Mouse (Mus musculus): ENCODE measurements around the gene Gm47959. TPM values are rescaled to one million over a fixed set of nuclear protein-coding genes. Genes with fewer than 3 reads are reported as not detected.
"Not testable (repeated sequence)": the region's sequence is repeated elsewhere in the genome, so short reads cannot be mapped to it uniquely, and the experiment has no call there.

Gene Gm47959
- total RNA-seq (2021) = not detected

- DNase-seq (ENCODE audit: extremely low spot score in 1 of 2, low spot score in 1 of 2) = not testable (repeated sequence)
Observed at GRCm38 (mm10) chr1:83000306-83000705, at the start of gene Gm47959. Gene Gm47959, plus strand, starts transcription at chr1:83000548.

GRCm38 (mm10) chr1:82955913-82956312, 44.4 kb upstream of the Gm47959 start, which contains the start of gene Gm7544:
Gene Gm7544, minus strand, starts transcription at chr1:82956013.
- not testable (repeated sequence) for DNase-seq (ENCODE audit: extremely low spot score in 1 of 2, low spot score in 1 of 2)

GRCm38 (mm10) chr1:82959870-82960385, 40.4 kb upstream of the Gm47959 start, which contains the start of gene Gm47955:
Gene Gm47955, plus strand, starts transcription at chr1:82960286.
- DNase-seq (ENCODE audit: extremely low spot score in 1 of 2, low spot score in 1 of 2) = no peak

- DNase-seq (ENCODE audit: extremely low spot score in 1 of 2, low spot score in 1 of 2) = no peak
Observed at GRCm38 (mm10) chr1:82966413-82966812, 33.9 kb upstream of the Gm47959 start.

GRCm38 (mm10) chr1:82972046-82972445, 28.3 kb upstream of the Gm47959 start:
- no peak for DNase-seq (ENCODE audit: extremely low spot score in 1 of 2, low spot score in 1 of 2)

- DNase-seq (ENCODE audit: extremely low spot score in 1 of 2, low spot score in 1 of 2) = no peak
Observed at GRCm38 (mm10) chr1:82973244-82973643, 27.1 kb upstream of the Gm47959 start.

- no peak for DNase-seq (ENCODE audit: extremely low spot score in 1 of 2, low spot score in 1 of 2)
Observed at GRCm38 (mm10) chr1:82973901-82974300, 26.4 kb upstream of the Gm47959 start.

- no peak for DNase-seq (ENCODE audit: extremely low spot score in 1 of 2, low spot score in 1 of 2)
Observed at GRCm38 (mm10) chr1:82974342-82974741, 26.0 kb upstream of the Gm47959 start.

GRCm38 (mm10) chr1:82975750-82976149, 24.6 kb upstream of the Gm47959 start:
- no peak for DNase-seq (ENCODE audit: extremely low spot score in 1 of 2, low spot score in 1 of 2)

GRCm38 (mm10) chr1:82977840-82978239, 22.5 kb upstream of the Gm47959 start:
- no peak for DNase-seq (ENCODE audit: extremely low spot score in 1 of 2, low spot score in 1 of 2)

- DNase-seq (ENCODE audit: extremely low spot score in 1 of 2, low spot score in 1 of 2) = no peak
Observed at GRCm38 (mm10) chr1:82986738-82987137, 13.6 kb upstream of the Gm47959 start.

GRCm38 (mm10) chr1:82987530-82988198, 12.7 kb upstream of the Gm47959 start:
- peak in 1 of 2 experiments; percentile 63 for DNase-seq (ENCODE audit: extremely low spot score in 1 of 2, low spot score in 1 of 2)

GRCm38 (mm10) chr1:82991062-82991461, 9.3 kb upstream of the Gm47959 start:
- no peak for DNase-seq (ENCODE audit: extremely low spot score in 1 of 2, low spot score in 1 of 2)

- no peak for DNase-seq (ENCODE audit: extremely low spot score in 1 of 2, low spot score in 1 of 2)
Observed at GRCm38 (mm10) chr1:82991596-82991995, 8.8 kb upstream of the Gm47959 start.

GRCm38 (mm10) chr1:82992093-82992492, 8.3 kb upstream of the Gm47959 start:
- DNase-seq (ENCODE audit: extremely low spot score in 1 of 2, low spot score in 1 of 2) = no peak

GRCm38 (mm10) chr1:82993947-82994346, 6.4 kb upstream of the Gm47959 start:
- no peak for DNase-seq (ENCODE audit: extremely low spot score in 1 of 2, low spot score in 1 of 2)

- DNase-seq (ENCODE audit: extremely low spot score in 1 of 2, low spot score in 1 of 2) = no peak
Observed at GRCm38 (mm10) chr1:83006218-83007179, 6.2 kb downstream of the Gm47959 start.

GRCm38 (mm10) chr1:83007471-83007870, 7.1 kb downstream of the Gm47959 start:
- no peak for DNase-seq (ENCODE audit: extremely low spot score in 1 of 2, low spot score in 1 of 2)

GRCm38 (mm10) chr1:83014477-83014876, 14.1 kb downstream of the Gm47959 start:
- DNase-seq (ENCODE audit: extremely low spot score in 1 of 2, low spot score in 1 of 2) = no peak

GRCm38 (mm10) chr1:83015329-83015879, 15.1 kb downstream of the Gm47959 start:
- DNase-seq (ENCODE audit: extremely low spot score in 1 of 2, low spot score in 1 of 2) = no peak

- no peak for DNase-seq (ENCODE audit: extremely low spot score in 1 of 2, low spot score in 1 of 2)
Observed at GRCm38 (mm10) chr1:83016556-83016955, 16.2 kb downstream of the Gm47959 start.
